Mouse (Mus musculus): ENCODE measurements around the gene Slc30a2.

Slc30a2 gene

DNA sequence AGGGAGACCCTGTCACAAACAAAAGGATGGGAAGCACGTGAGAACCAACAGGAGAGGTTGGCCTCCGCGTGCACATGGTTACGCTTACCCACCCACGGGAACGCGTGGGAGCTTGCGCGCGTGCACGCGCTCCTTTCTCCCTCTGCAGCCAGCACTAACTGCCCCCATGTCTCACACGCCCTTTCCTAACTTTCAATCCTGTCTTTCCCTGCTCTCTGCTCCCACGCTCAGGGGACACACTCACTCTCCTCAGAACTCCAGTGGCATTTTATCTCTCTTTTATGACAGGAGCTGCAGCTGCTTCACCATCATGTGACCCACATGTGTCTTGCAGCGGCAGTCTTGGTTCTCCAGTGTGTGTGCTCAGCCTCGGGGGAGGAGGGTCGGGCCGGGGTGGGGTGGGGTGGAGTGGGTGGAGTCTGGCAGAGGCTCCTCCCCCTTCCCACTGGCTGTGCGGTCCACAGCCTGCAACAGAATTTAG lies 58.2 kb downstream of the Slc30a2 start:
- DNase-seq (ENCODE audit: low spot score in 2 of 2) = peak; percentile 52 to 76

DNA sequence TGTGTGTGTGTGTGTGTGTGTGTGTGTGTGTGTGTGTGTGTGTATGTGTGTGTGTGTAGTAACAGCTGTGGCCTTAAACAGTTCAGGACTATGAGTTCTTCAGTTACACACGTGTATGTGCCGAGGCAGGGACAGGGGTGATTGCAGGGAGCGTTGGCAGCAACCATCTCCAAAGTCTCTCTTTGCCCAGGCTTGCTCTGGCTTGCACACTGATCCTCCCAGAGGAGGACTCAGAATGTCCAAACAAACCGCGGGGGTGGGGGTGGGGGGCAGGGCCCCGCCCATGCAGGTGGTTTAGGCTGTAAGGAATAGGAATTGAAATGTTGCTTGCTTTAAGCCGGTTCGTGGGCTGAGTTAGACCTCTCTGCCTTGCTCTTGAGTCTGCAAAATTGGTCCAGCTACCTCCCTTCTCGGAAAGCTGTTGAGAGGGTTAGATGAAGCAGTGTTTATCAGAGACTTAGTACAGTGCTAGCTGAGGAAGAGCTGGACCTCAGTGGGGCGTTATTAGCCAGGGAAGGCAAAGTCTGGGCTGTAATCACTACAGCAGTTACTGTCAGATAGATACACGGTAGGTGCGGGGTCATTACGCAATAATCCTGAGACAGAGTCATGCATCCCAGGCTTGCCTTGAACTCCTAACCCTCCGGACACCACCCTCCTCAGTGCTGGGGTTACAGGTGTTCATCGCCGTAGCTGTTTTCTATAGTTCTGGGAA lies 59.0 kb downstream of the Slc30a2 start:
- DNase-seq (ENCODE audit: low spot score in 2 of 2) = no peak

- DNase-seq (ENCODE audit: low spot score in 2 of 2) = no peak
Measured at GRCm38 (mm10) chr4:134402571-134403262, 59.7 kb downstream of the Slc30a2 start.

GRCm38 (mm10) chr4:134403721-134404120 lies 60.7 kb downstream of the Slc30a2 start:
- DNase-seq (ENCODE audit: low spot score in 2 of 2) = no peak

All from spleen, postnatal 4 days (tissue).